Mouse (Mus musculus) cerebellum, adult 11-12 months (tissue): ENCODE results near the gene Dpm1.

Experiments used
- DNase-seq: peaks from one replicate; pipeline ENCODE4 v3.0.0; 2022

Gene Dpm1

DNA sequence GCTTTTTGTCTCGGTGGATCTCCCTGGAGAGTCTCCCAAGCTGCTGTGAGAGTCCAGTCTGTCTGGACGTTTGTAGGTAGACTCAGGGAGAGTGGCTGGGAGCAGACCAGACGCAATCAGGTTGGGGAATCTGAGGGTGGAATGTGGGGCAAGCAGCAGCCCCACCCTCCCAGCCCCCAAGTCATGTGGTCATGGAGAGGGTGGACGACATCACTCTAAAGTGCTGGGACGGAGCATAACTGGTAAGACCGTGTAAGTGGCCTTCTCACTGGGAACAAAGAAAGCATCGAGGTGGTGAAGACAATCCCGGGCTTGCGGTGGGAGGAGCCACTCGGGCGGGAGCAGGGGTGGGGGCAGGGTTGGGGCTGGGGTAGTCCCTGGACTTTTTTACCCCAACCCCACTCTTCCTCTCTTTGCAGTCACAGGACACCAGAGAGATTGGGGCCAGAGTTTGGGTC lies 68.8 kb downstream of the Dpm1 start:
- no peak for DNase-seq

DNA sequence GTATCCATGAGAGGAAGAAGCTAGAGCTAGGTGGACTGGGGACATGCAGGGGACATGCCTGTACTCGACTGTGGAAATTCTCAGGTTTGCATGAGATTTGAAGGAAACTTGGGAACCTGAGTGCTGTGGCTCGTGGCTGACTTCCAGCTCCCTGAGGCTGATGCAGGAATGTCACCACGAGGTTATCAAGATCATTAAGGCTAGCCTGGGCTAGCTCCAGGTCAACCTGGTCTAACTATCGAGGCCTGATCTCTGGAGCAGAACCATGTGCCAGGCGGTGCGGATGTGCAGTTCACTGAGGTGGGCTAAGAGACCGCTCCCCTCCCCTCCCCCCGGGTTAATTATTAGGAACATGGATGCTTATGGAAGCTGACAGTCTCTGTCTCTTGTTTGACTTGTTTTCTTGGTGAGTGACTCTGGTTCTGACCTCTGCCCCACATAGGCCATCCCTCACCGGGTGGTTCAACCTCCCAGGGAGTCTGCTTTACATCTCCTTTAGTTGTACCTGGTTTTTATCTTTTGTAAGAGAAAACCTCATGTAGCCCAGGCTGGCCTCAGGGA lies 69.9 kb downstream of the Dpm1 start:
- no peak for DNase-seq
